Mouse (Mus musculus): ENCODE measurements around the gene Scp2. TPM values are rescaled to one million over a fixed set of nuclear protein-coding genes. Genes with fewer than 3 reads are reported as not detected.

The Scp2 gene
- polyA plus RNA-seq, 1 experiment: 804 TPM

- H3K27ac ChIP-seq (replicated peaks; ENCODE audit: low read depth, low read length): 0 out of 2 replicates have a peak overlapping the region, but pooled peaks have one; percentile 34
- peaks cover 7% of the 10 kb centered on the region for H3K4me1 ChIP-seq (ENCODE audit: control insufficient read depth, insufficient read depth, insufficient read length, low read length)
- H3K4me3 ChIP-seq (ENCODE audit: insufficient read depth, low read depth, low read length): no peak overlapping the region
Observed at GRCm38 (mm10) chr4:108058166-108058565, 86.6 kb downstream of the Scp2 start.

GRCm38 (mm10) chr4:108057247-108057646 lies 87.6 kb downstream of the Scp2 start:
- Histone ChIP-seq H3K4me3 (ENCODE audit: insufficient read depth, low read depth, low read length) (no peak overlapping the region), H3K27ac (replicated peaks; ENCODE audit: low read depth, low read length) (no peak overlapping the region), H3K4me1 (ENCODE audit: control insufficient read depth, insufficient read depth, insufficient read length, low read length) (peaks cover 9% of the 10 kb centered on the region)

- H3K27ac ChIP-seq (replicated peaks; ENCODE audit: low read depth, low read length): no peak overlapping the region
- no peak overlapping the region for H3K4me3 ChIP-seq (ENCODE audit: insufficient read depth, low read depth, low read length)
- H3K4me1 ChIP-seq (ENCODE audit: control insufficient read depth, insufficient read depth, insufficient read length, low read length): peaks cover 8% of the 10 kb centered on the region
Observed at GRCm38 (mm10) chr4:108055873-108056272, 88.9 kb downstream of the Scp2 start.

- H3K4me1 ChIP-seq (ENCODE audit: control insufficient read depth, insufficient read depth, insufficient read length, low read length): 0 out of 2 replicates have a peak, but pooled peaks cover 3% of the 10 kb centered on the region
- no peak overlapping the region for H3K4me3 ChIP-seq (ENCODE audit: insufficient read depth, low read depth, low read length)
- peak overlapping the region; percentile 37; the same call in 1 of the 2 replicates for H3K27ac ChIP-seq (replicated peaks; ENCODE audit: low read depth, low read length)
Observed at GRCm38 (mm10) chr4:108052673-108053072, 92.1 kb downstream of the Scp2 start.

GRCm38 (mm10) chr4:108051687-108052274 lies 93.0 kb downstream of the Scp2 start:
- H3K27ac ChIP-seq (replicated peaks; ENCODE audit: low read depth, low read length): peak overlapping the region; percentile 9; the same call in 1 of the 2 replicates
- no peak overlapping the region for H3K4me3 ChIP-seq (ENCODE audit: insufficient read depth, low read depth, low read length)
- H3K4me1 ChIP-seq (ENCODE audit: control insufficient read depth, insufficient read depth, insufficient read length, low read length): 0 out of 2 replicates have a peak, but pooled peaks cover 3% of the 10 kb centered on the region

GRCm38 (mm10) chr4:108046136-108046535 lies 98.7 kb downstream of the Scp2 start:
- H3K4me3 ChIP-seq (ENCODE audit: insufficient read depth, low read depth, low read length): no peak overlapping the region
- H3K4me1 ChIP-seq (ENCODE audit: control insufficient read depth, insufficient read depth, insufficient read length, low read length): no peaks in the 10 kb centered on the region
- no peak overlapping the region for H3K27ac ChIP-seq (replicated peaks; ENCODE audit: low read depth, low read length)

- no peaks in the 10 kb centered on the region for H3K4me1 ChIP-seq (ENCODE audit: control insufficient read depth, insufficient read depth, insufficient read length, low read length)
- no peak overlapping the region for H3K4me3 ChIP-seq (ENCODE audit: insufficient read depth, low read depth, low read length)
- H3K27ac ChIP-seq (replicated peaks; ENCODE audit: low read depth, low read length): no peak overlapping the region
Observed at GRCm38 (mm10) chr4:108045136-108046107, 99.4 kb downstream of the Scp2 start.

- no peak overlapping the region for H3K4me3 ChIP-seq (ENCODE audit: insufficient read depth, low read depth, low read length)
- H3K4me1 ChIP-seq (ENCODE audit: control insufficient read depth, insufficient read depth, insufficient read length, low read length): no peaks in the 10 kb centered on the region; the same call in 1 of the 2 replicates
- no peak overlapping the region for H3K27ac ChIP-seq (replicated peaks; ENCODE audit: low read depth, low read length)
Observed at GRCm38 (mm10) chr4:108037027-108037426, 107.8 kb downstream of the Scp2 start.

GRCm38 (mm10) chr4:108033041-108033764 lies 111.6 kb downstream of the Scp2 start:
- H3K4me3 ChIP-seq (ENCODE audit: insufficient read depth, low read depth, low read length): no peak overlapping the region
- no peak overlapping the region for H3K27ac ChIP-seq (replicated peaks; ENCODE audit: low read depth, low read length)
- H3K4me1 ChIP-seq (ENCODE audit: control insufficient read depth, insufficient read depth, insufficient read length, low read length): no peaks in the 10 kb centered on the region; the same call in 1 of the 2 replicates

- H3K4me1 ChIP-seq (ENCODE audit: control insufficient read depth, insufficient read depth, insufficient read length, low read length): no peaks in the 10 kb centered on the region; the same call in 1 of the 2 replicates
- peak overlapping the region; percentile 68 for H3K4me3 ChIP-seq (ENCODE audit: insufficient read depth, low read depth, low read length)
- H3K27ac ChIP-seq (replicated peaks; ENCODE audit: low read depth, low read length): no peak overlapping the region
Observed at GRCm38 (mm10) chr4:108032352-108032849, 112.4 kb downstream of the Scp2 start.

GRCm38 (mm10) chr4:108031502-108032351 lies 113.1 kb downstream of the Scp2 start:
- Histone ChIP-seq H3K4me3 (ENCODE audit: insufficient read depth, low read depth, low read length) (peak overlapping the region; percentile 68), H3K4me1 (ENCODE audit: control insufficient read depth, insufficient read depth, insufficient read length, low read length) (no peaks in the 10 kb centered on the region; the same call in 1 of the 2 replicates), H3K27ac (replicated peaks; ENCODE audit: low read depth, low read length) (0 out of 2 replicates have a peak overlapping the region, but pooled peaks have one; percentile 6)

GRCm38 (mm10) chr4:108030888-108031501 lies 113.8 kb downstream of the Scp2 start:
- Histone ChIP-seq H3K27ac (replicated peaks; ENCODE audit: low read depth, low read length) (no peak overlapping the region), H3K4me1 (ENCODE audit: control insufficient read depth, insufficient read depth, insufficient read length, low read length) (no peaks in the 10 kb centered on the region; the same call in 1 of the 2 replicates), H3K4me3 (ENCODE audit: insufficient read depth, low read depth, low read length) (peak overlapping the region; percentile 68)

- no peak overlapping the region for H3K27ac ChIP-seq (replicated peaks; ENCODE audit: low read depth, low read length)
- H3K4me1 ChIP-seq (ENCODE audit: control insufficient read depth, insufficient read depth, insufficient read length, low read length): no peaks in the 10 kb centered on the region
- no peak overlapping the region for H3K4me3 ChIP-seq (ENCODE audit: insufficient read depth, low read depth, low read length)
Observed at GRCm38 (mm10) chr4:108026193-108026592, 118.6 kb downstream of the Scp2 start.

GRCm38 (mm10) chr4:108025269-108025668 lies 119.5 kb downstream of the Scp2 start:
- no peak overlapping the region for H3K4me3 ChIP-seq (ENCODE audit: insufficient read depth, low read depth, low read length)

More at GRCm38 (mm10) chr4:108025269-108025668, 119.5 kb downstream of the Scp2 start:
- Histone ChIP-seq H3K27ac (replicated peaks; ENCODE audit: low read depth, low read length) (no peak overlapping the region), H3K4me1 (ENCODE audit: control insufficient read depth, insufficient read depth, insufficient read length, low read length) (no peaks in the 10 kb centered on the region)

Measured in brown adipose tissue, adult 24 weeks (tissue).